Mouse (Mus musculus): ENCODE measurements around the gene Asb5. TPM values are rescaled to one million over a fixed set of nuclear protein-coding genes. Genes with fewer than 3 reads are reported as not detected.

Asb5 gene
- 0.39 TPM for polyA plus RNA-seq (2014; fragmentation: Illumina TruSeq; extraction: RNeasy Lipid Tissue Mini Kit (QIAGEN cat#74804); ENCODE audit: insufficient read depth, low read depth, low replicate concordance)

DNA sequence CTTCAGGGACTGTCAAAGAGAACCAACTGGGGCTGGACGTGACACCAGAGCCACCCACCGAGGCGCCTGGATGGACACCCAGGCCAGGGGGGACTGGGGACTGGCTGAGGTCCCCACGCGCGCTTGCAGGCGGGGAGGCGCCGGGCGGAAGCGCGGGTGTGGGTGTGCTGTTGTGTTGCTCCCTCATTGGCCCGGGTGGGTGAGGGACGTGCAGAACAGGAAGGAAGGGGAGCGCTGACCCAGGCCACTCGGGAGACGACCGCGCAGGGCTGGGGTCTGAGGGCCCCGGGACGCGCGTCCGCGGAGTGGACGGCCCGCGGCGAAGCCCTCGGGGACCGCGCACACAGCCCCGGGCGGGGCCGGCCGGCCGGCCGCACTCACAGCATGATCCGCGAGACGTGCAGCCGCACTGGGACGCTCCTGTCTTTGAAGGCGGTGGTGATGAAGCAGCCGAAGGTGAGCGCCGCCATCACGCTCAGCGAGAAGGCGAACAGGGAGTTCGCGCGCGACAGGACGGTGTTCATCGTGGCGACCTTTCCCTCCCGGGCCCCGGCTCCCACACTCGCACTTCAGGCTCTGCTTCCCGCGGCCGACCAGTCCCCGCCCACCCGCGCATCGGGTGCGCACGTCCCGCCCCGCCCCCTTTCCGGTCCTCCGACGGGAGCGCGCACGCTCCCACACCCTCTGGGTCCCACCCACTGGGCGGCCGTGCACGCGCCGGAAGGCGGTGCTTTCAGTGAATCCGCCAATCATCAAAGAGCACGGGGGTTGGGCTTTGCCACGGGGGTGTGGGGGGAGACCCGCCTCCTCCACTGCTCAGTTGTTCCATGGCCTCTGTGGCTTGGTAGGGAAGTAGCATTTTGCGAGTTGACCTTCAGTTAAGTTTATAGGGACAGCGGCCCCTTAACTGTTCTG is at the start of gene Asb5, which contains the start of gene Spcs3:
Gene Asb5, plus strand, starts transcription at position 199 of the 915 bp plus-strand sequence.
Gene Spcs3, minus strand, starts transcription at position 617 of the 915 bp plus-strand sequence.

GRCm38 (mm10) chr8:54600671-54601251 is 71.4 kb downstream of the Asb5 start, which contains the start of gene Spata4:
Gene Spata4 (plus strand): TSS chr8:54600781.

Other genes with a start within 250 kb of the Asb5 start
- gene Spcs3, start 418 bp downstream of the Asb5 start, polyA plus RNA-seq (2014; fragmentation: Illumina TruSeq; extraction: RNeasy Lipid Tissue Mini Kit (QIAGEN cat#74804); ENCODE audit: insufficient read depth, low read depth, low replicate concordance) = 36.6 TPM
- not detected for gene Spata4, start 71.2 kb downstream of the Asb5 start, polyA plus RNA-seq (2014; fragmentation: Illumina TruSeq; extraction: RNeasy Lipid Tissue Mini Kit (QIAGEN cat#74804); ENCODE audit: insufficient read depth, low read depth, low replicate concordance)